9 mouse cellular contexts compared by ENCODE assay signal in the genomic region with DNA sequence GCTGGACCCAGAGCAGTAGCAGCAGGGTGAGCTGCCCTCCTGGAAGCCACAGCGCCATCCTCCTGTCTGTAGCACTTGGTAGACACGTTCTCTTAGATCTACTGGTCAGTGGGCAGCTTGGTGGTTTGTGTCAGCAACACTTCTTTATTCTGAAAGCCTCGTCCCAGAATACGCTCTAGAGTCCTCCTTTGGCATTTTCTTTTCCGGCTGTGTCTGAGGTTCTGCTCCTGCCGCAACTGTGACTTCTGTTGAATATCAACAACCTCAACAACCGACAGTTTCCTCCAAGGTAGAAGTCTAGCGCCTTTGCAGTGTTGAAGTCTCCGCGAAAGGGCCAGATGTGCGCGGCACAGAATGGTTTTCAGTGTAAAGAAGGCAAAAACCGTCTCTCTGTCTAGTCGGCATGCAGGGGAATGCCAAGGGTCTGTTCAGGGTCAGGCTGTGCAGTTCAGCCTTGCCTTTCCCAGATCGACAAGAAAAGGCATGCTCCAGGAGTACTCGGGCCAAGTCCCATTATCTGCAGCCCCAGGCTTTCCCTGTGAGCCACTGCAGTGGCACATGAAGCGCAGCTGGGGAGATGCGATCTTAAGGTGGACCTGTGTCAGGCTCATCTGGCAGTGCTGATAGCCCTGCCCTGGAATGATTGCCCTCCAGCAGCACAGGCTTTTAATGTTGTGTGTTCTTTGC. TPM values are rescaled to one million over a fixed set of nuclear protein-coding genes. Genes with fewer than 3 reads are reported as not detected.
DNase-seq lines count a peak whose midpoint lies in the region; ATAC-seq and TF ChIP-seq lines count a peak whose summit lies in the region.
"Had no signal": no experiment of that assay in that cellular context is flagged by ENCODE, and none has a peak within 500 bp of the region (broad histone marks: within the 10 kb centered on the region; RNA-seq: fewer than 3 reads in every experiment).

Gene Art4 (minus strand): TSS at position 548 of the 687 bp plus-strand sequence.

- DNase-seq in testis, postnatal 10 days (ENCODE audit: low spot score), result no peak
- no peak for DNase-seq in kidney, postnatal 0 days (ENCODE audit: low spot score)
- DNase-seq in yolk sac, embryonic 10.5 days (ENCODE audit: low spot score), result peak; percentile 58
- DNase-seq in cerebellum, adult 9-11 months, result no peak
- DNase-seq in frontal cortex, postnatal 10 days (ENCODE audit: low spot score in 2 of 2), result no peak

- peak; percentile 87 for ATAC-seq in erythroid progenitor cell, adult 5-6 weeks (replicated peaks; ENCODE audit: low FRiP score, poor library complexity, severe bottlenecking)
- no peak for ATAC-seq in kidney, postnatal 0 days (replicated peaks; ENCODE audit: low FRiP score, low read depth)
- peak; percentile 86 for ATAC-seq in megakaryocyte-erythroid progenitor cell, adult 5-6 weeks (replicated peaks; ENCODE audit: low FRiP score, low TSS enrichment, poor library complexity, severe bottlenecking)

- no peaks in the 10 kb centered on the region for H3K27me3 ChIP-seq in testis, adult 2 months (ENCODE audit: control insufficient read depth, insufficient read depth, low read length)
- no peaks in the 10 kb centered on the region for H3K27me3 ChIP-seq in kidney, postnatal 0 days (ENCODE audit: insufficient read depth, low read length)

- no peaks in the 10 kb centered on the region for H3K9me3 ChIP-seq in kidney, postnatal 0 days (replicated peaks; ENCODE audit: low read length)

- peak within 1 kb of the TSS; percentile 70 for H3K27ac ChIP-seq in testis, adult 2 months (ENCODE audit: control insufficient read depth, insufficient read depth, low read depth, low read length)
- peak within 1 kb of the TSS; percentile 83 for H3K27ac ChIP-seq in kidney, postnatal 0 days

- no peaks in the 10 kb centered on the region for H3K36me3 ChIP-seq in testis, adult 2 months (ENCODE audit: control insufficient read depth, insufficient read depth, low read length)
- H3K36me3 ChIP-seq in kidney, postnatal 0 days (ENCODE audit: insufficient read depth, low read length), result no peaks in the 10 kb centered on the region

- H3K4me2 ChIP-seq in kidney, postnatal 0 days (ENCODE audit: low read length), result peak within 1 kb of the TSS; percentile 40; the same call in 1 of the 2 replicates

- no peak for TF ChIP-seq POLR2A in testis, adult 2 months (IDR thresholded peaks at IDR 0.05; ENCODE audit: control insufficient read depth, low read depth, low read length)

- TF ChIP-seq CTCF in testis, adult 2 months (IDR thresholded peaks at IDR 0.05; ENCODE audit: control insufficient read depth, insufficient read depth, insufficient replicate concordance, low read depth, low read length), result no peak
- TF ChIP-seq CTCF in kidney, postnatal 0 days (IDR thresholded peaks at IDR 0.05; ENCODE audit: low read depth), result no peak

- WGBS in kidney, postnatal 0 days, result 50% methylated on average over 18 of the region's 18 CpGs

- no peaks in the 10 kb centered on the region; the same call in 1 of the 2 replicates for H3K4me1 ChIP-seq in testis, adult 2 months (ENCODE audit: control insufficient read depth, insufficient read depth, low read length)
- peaks cover 15% of the 10 kb centered on the region; the same call in 1 of the 2 replicates for H3K4me1 ChIP-seq in kidney, postnatal 0 days (replicated peaks; ENCODE audit: insufficient read depth, low read length)

- peak within 1 kb of the TSS; percentile 30 for H3K4me3 ChIP-seq in testis, adult 2 months (ENCODE audit: control insufficient read depth, low read depth, low read length)
- peak within 1 kb of the TSS; percentile 9; the same call in 1 of the 2 replicates for H3K4me3 ChIP-seq in kidney, postnatal 0 days (replicated peaks; ENCODE audit: low read depth, low read length)

- peak within 1 kb of the TSS; percentile 32; the same call in 1 of the 2 replicates for H3K9ac ChIP-seq in kidney, postnatal 0 days (ENCODE audit: low read depth, low read length)

RNA-seq across cellular contexts. Expression of gene Art4, which starts in this region (rescaled TPM):
- polyA plus RNA-seq in testis, adult 2 months (2012; rRNA removed), result 0.96 and 1.0 TPM in 2 replicates
- 89.7 and 101 TPM in 2 replicates for total RNA-seq in erythroid progenitor cell, adult 5-6 weeks (2015; ENCODE audit: low replicate concordance)
- 123 and 147 TPM in 2 replicates for total RNA-seq in erythroid progenitor cell, adult 5-6 weeks (2017; ENCODE audit: low replicate concordance)
- 7.4 and 9.3 TPM in 2 replicates for polyA plus RNA-seq in kidney, postnatal 0 days (2015; fragmentation: Nextera tagmentation; extraction: Ambion mirVana)
- 9.9 and 10.7 TPM in 2 replicates for total RNA-seq in megakaryocyte-erythroid progenitor cell, adult 5-6 weeks (2014; fragmentation: Nextera tagmentation)
- total RNA-seq in megakaryocyte-erythroid progenitor cell, adult 5-6 weeks (2017), result 26.4 and 28.1 TPM in 2 replicates
- polyA plus RNA-seq: neural tube, embryonic 14.5 days had no signal
